Mouse (Mus musculus): ENCODE data around the gene Taldo1.

Taldo1 gene

GRCm38 (mm10) chr7:141423811-141424210, 31.8 kb downstream of the Taldo1 start:
- DNase-seq (ENCODE audit: low spot score in 2 of 2), result no peak

GRCm38 (mm10) chr7:141426948-141427730, 35.1 kb downstream of the Taldo1 start:
- DNase-seq (ENCODE audit: low spot score in 2 of 2), result no peak

DNA sequence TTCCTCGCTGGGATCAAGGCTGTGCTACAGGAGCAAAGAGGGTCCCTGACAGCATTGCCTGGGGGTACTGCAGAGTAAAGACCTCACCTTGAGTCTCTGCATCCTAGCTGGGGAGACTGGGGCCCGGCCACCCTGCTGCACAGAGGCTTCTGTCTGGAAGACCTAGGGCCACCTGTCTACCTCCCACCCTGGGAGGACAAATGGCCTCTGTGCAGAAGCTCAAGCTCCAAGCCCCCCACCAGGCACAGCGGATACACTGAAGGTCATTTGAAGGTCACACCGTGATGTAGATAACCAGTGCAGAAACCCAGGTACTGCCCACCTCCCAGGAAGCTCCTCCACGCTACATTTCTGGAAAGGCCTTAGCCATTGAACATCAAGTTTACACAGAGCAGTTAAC, 36.7 kb downstream of the Taldo1 start:
- DNase-seq (ENCODE audit: low spot score in 2 of 2), result no peak

DNA sequence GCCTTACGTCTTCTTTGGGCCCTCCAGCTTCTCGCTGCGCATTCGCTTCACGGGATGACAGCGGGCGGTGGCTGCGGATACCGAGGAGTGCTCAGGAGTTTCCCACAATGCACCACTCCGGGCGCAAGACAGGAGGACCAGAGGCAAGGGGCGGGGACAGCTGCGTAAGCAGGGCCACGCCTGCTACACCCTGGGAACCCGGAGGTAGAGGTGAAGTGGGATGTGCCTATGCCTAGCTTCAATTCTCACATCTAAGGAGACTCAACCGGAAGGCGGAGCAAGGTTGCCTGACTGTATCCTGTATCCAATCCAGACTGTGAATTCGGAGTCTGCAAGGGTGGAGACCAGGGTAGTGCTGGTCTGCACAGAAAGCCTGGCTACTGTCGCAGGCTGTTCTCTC, 37.3 kb downstream of the Taldo1 start, which contains the start of gene Cend1:
Cend1 (minus strand) TSS at position 182 of the 400 bp plus-strand sequence.
- no peak for DNase-seq (ENCODE audit: low spot score in 2 of 2)

DNA sequence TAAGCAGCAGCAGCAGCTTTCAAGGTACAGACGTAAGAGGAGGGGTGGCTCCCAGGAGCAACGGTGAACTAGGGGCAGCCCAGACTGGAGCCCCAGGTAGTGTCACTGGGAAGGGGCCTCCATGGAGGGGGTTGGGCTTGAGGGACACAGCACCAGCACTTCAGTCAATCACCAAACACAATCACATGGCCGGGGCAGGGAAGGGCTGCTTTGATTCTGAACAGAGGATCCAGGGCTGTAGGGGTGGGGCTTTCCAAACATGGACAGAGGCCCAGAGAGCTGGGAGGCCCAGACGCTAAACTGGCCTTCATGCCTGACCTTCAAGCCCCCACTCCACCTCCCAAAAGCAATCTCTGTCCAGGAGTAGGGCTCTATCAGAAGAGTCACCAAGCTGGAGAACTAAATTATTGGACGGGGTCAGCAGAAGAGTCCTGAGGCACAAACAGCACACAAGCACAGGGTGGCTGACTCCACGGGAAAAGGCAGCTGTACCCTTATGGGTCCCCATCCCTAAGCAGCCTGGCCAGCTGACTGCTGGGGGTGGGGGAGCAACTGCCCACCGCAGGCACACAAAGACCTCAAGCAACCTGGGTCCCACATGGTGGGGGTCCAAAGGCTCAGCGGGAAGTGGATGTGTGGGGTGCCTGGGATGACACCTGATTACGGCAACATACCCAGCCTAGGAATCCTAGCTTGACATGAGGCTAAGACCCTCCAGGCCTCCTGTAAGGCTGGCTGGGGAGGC, 38.0 kb downstream of the Taldo1 start:
- DNase-seq (ENCODE audit: low spot score in 2 of 2), result no peak

DNA sequence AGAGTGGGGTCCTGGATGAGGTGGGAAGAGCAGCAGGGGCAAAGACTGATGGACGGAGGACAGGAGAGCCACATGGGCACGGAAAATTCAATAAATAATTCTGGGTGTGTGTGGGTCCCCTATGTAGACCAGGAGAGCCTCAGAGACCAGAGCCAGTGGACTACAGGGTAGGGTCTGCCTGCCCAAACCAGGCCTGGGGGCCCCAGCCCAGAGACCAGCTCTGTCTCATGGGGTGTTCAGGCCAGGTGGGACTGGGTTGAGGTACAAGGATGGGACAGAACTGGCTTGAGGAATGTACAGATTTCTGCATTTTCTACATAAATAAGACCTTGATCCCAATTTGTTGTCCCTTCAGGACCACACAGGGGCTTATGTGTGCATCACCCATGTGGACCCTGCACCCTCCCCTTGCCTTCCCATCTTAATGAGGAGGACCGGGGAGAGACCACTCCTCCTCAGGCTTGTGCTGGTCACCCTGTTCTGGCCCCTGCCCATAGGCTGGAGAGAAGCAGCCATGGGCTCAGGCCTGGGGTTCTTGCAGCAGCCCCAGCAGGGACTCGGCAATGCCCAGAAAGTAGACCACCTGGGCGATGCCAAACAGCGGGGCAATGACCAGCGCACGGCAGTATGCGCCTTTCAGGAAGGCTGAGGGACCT, 38.7 kb downstream of the Taldo1 start:
- DNase-seq (ENCODE audit: low spot score in 2 of 2), result no peak

GRCm38 (mm10) chr7:141431434-141432185, 39.6 kb downstream of the Taldo1 start:
- no peak for DNase-seq (ENCODE audit: low spot score in 2 of 2)

GRCm38 (mm10) chr7:141432186-141432611, 40.2 kb downstream of the Taldo1 start:
- no peak for DNase-seq (ENCODE audit: low spot score in 2 of 2)

DNA sequence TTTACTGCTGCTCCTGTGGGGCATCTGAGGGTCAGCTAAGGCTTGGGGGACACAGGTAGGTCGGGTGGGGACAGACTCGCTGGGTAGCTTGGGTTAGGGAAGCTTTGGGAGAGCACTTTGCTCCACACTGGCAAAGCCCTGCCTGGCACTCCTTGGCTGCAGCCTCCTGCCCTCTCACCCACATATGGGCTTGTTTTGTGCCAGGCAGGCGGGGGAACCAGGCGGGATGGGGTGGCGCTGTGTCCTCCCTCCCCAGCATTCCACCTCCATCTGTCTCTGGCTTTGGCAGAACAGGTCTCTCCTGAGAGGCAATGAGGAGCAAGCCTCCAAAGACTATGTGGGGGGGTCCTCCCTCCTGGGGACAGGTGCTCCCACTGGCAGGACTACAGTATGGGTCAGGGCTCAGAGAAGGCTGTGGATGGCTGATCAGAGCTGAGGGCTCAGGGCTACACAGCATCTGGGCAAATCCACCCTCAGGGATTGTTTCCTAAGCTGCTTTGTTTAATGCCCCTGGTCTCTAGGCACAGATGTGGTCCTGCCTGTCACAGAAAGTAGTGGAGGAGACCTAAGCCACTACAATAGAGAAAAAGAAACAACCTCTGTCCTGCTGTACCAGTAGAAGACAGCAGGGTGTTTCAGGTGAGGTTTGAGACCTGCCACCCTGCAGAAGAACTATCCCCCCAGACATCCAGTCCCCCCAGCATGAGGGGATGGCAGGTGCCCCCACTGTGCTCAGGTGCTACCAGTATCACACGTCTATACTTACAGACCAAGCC, 40.9 kb downstream of the Taldo1 start:
- peak in 1 of 2 experiments; percentile 79 for DNase-seq (ENCODE audit: low spot score in 2 of 2)

DNA sequence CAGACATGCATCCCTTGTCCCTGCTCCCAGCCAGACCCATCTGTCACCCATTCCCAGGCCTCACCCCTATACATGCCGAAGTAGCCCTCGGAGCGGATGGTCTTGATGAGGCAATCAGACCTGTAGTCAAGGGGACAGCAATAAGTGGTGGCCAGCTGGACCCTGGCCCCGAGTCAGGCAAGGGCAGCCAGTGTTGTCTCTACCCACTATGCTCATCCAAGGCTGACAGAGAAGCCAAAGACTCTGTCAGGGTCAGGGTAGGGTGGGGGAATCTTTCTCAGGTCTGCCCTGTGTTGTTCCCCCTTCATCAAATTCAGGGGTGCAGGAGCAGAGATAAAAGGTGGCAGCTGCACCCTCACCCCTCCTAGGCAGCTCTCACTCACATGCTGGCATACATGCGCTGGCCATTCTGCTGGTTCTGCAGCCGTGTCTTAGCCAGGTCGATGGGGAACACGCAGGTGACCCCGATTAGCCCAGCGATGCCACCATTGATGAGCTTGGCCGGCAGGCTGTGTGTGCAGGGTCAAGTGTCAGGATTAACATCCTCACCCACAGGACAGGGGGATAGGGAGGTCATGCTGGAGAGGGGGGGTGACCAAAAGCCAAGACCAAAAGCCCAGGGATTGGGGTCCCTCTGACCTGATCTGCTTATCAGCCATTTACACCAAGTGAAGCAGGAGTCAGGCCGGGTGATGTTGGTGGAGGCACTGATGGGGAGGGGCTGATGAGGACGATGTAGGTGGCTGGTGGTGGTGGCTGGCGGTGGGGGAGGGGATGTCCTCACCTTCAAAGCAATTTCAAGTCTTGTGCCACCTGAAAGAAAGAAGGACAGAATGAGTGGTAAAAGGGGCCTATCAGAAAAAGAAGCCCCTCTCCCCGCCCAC, 41.8 kb downstream of the Taldo1 start:
- DNase-seq (ENCODE audit: low spot score in 2 of 2), result no peak

GRCm38 (mm10) chr7:141434464-141434863, 42.5 kb downstream of the Taldo1 start:
- no peak for DNase-seq (ENCODE audit: low spot score in 2 of 2)

- DNase-seq (ENCODE audit: low spot score in 2 of 2), result peak; percentile 71 to 75
Observed at GRCm38 (mm10) chr7:141435129-141435855, 43.3 kb downstream of the Taldo1 start.

- DNase-seq (ENCODE audit: low spot score in 2 of 2), result no peak
Observed at GRCm38 (mm10) chr7:141435856-141436522, 44.0 kb downstream of the Taldo1 start.

GRCm38 (mm10) chr7:141436523-141436892, 44.5 kb downstream of the Taldo1 start:
- DNase-seq (ENCODE audit: low spot score in 2 of 2), result no peak

DNA sequence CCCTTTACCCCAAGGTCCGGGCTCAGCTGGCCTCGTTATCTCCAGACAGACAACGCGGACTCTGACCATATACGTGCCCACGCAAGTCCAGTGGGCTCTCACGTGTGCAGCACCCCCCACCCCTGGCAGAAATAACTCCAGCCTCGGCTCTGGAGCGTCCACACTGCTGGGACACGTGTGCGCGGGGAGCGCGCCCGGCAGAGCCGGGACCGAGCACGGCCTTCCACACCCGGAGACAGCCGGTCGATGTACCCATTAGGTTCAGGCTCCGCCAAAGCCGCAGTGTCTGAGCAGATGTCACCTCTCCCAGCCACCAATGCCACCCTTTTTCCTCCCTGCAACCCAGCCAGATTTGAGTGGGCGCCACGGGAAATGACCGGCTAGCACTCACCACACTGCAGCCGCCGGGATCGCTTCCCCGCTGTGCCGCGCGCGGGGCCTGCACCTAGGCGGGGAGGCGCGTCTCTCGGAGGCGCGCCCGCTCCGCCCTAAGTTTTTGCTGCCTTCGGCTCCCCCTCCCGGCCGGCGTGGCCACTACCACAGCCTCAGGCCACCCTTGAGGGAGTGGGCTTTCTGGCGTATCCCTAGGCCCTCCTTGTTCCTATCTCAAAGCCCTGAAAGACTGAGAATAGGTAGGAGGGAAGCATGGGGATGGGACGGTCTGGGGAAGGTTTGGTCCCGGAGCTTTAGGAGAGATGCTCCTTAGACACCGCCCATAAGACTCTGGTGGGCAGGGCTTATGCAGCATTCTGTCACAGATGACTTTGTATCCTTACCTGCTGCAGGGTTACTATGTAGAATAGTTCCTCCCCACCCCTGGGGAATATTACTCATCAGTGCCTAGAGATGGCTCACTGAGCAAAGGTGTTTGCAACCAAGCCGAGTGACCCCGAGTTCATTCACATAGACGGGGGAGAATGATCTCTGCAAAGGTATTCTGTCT, 45.5 kb downstream of the Taldo1 start, which contains the start of gene Slc25a22:
Slc25a22 (minus strand) TSS at position 715 of the 943 bp plus-strand sequence.
- DNase-seq (ENCODE audit: low spot score in 2 of 2), result peak; percentile 77 to 84

- no peak for DNase-seq (ENCODE audit: low spot score in 2 of 2)
Observed at GRCm38 (mm10) chr7:141438201-141438968, 46.4 kb downstream of the Taldo1 start.
